Comparison of ENCODE assay signal across 8 mouse cellular contexts in genomic region chr16:17209981-17210838, GRCm38 (mm10). TPM values are rescaled to one million over a fixed set of nuclear protein-coding genes. Genes with fewer than 3 reads are reported as not detected.
A peak's percentile ranks its signal among the peaks of the same experiment; 100 is the strongest.
DNase-seq lines count a peak whose midpoint lies in the region; ATAC-seq lines count a peak whose summit lies in the region.

No protein-coding gene starts in this region.

- no peaks in the 10 kb centered on the region for H3K9me3 ChIP-seq in intestine, embryonic 14.5 days (ENCODE audit: control insufficient read depth, low read length)

- intact Hi-C loops in gastrocnemius, postnatal 14 days (cut with DNase I; ENCODE audit: low total_unique reads): loop anchor here (2.0 kb wide), 1 partner anchor 61 kb away; no protein-coding TSS in a partner anchor
- intact Hi-C loops in left cerebral cortex, postnatal 10 days (cut with DNase I): loop anchor here (2.0 kb wide), 1 partner anchor 61 kb away; no protein-coding TSS in a partner anchor

- H3K4me3 ChIP-seq in intestine, embryonic 14.5 days (ENCODE audit: low read depth, low read length): peak overlapping the region; percentile 56

- H3K9ac ChIP-seq in intestine, embryonic 14.5 days (ENCODE audit: low read length): peak overlapping the region; percentile 8; the same call in 1 of the 2 replicates

- WGBS in intestine, embryonic 14.5 days: 7% methylated on average over 48 of the region's 48 CpGs

- no peaks in the 10 kb centered on the region for H3K36me3 ChIP-seq in intestine, embryonic 14.5 days (ENCODE audit: control insufficient read depth, insufficient read depth, low read length)

- no peak overlapping the region for H3K27ac ChIP-seq in intestine, embryonic 14.5 days (ENCODE audit: low read depth)

- DNase-seq in embryo, embryonic 10.5 days (ENCODE audit: low spot score): peak; percentile 95
- DNase-seq in gastrocnemius, postnatal 14 days: peak; percentile 88
- DNase-seq in intestine, embryonic 14.5 days (ENCODE audit: low spot score): peak; percentile 93
- peak; percentile 80 to 90 for DNase-seq in left cerebral cortex, postnatal 10 days (ENCODE audit: extremely low spot score in 1 of 2, low spot score in 2 of 2)
- DNase-seq in right cerebral cortex, postnatal 10 days (ENCODE audit: low spot score in 2 of 2): peak; percentile 91 to 92
- peak; percentile 94 for DNase-seq in urinary bladder, postnatal 14 days (ENCODE audit: low spot score)

- peaks cover 22% of the 10 kb centered on the region for H3K27me3 ChIP-seq in intestine, embryonic 14.5 days (replicated peaks; ENCODE audit: control insufficient read depth, insufficient read depth, low read length)

- peak; percentile 79 for ATAC-seq in activated CD4-positive, CD25-positive, alpha-beta regulatory T cell, adult 4 months
- ATAC-seq in intestine, embryonic 14.5 days (replicated peaks; ENCODE audit: low FRiP score, low TSS enrichment, low read depth): peak; percentile 81
- ATAC-seq in megakaryocyte progenitor cell, adult 5-6 weeks (replicated peaks; ENCODE audit: poor library complexity): peak; percentile 89

- H3K4me2 ChIP-seq in intestine, embryonic 14.5 days (ENCODE audit: low read length): peak overlapping the region; percentile 59

- peaks cover 10% of the 10 kb centered on the region for H3K4me1 ChIP-seq in intestine, embryonic 14.5 days (replicated peaks; ENCODE audit: control insufficient read depth, insufficient read depth, low read length)

RNA-seq across cellular contexts. Expression of gene Rimbp3, which starts 1.8 kb away (rescaled TPM):
- polyA plus RNA-seq in activated CD4-positive, CD25-positive, alpha-beta regulatory T cell, adult 4 months (2017; shearing (Covaris generic)): not detected
- total RNA-seq in gastrocnemius, postnatal 14 days (2021): under 1 TPM in 1 of 2 experiments, not detected in 1; 0.10 TPM
- 0.50 and 0.60 TPM in 2 replicates for polyA plus RNA-seq in intestine, embryonic 14.5 days (2014; fragmentation: Nextera tagmentation; extraction: Ambion mirVana)
- 1 to 10 TPM; 1.7 to 1.9 TPM for total RNA-seq in left cerebral cortex, postnatal 10 days (2021)
- 0.69 and 0.95 TPM in 2 replicates for total RNA-seq in megakaryocyte progenitor cell, adult 5-6 weeks (2015)
- 0.58 and 1.3 TPM in 2 replicates for total RNA-seq in megakaryocyte progenitor cell, adult 5-6 weeks (2017)

RNA-seq across cellular contexts. Expression of gene Ube2l3, which starts 7.8 kb away (rescaled TPM):
- 100 to 1,000 TPM; 300 to 366 TPM for polyA plus RNA-seq in activated CD4-positive, CD25-positive, alpha-beta regulatory T cell, adult 4 months (2017; shearing (Covaris generic))
- 100 to 1,000 TPM; 144 TPM for total RNA-seq in gastrocnemius, postnatal 14 days (2021)
- polyA plus RNA-seq in intestine, embryonic 14.5 days (2014; fragmentation: Nextera tagmentation; extraction: Ambion mirVana): 341 and 345 TPM in 2 replicates
- 100 to 1,000 TPM; 149 to 151 TPM for total RNA-seq in left cerebral cortex, postnatal 10 days (2021)
- 312 and 333 TPM in 2 replicates for total RNA-seq in megakaryocyte progenitor cell, adult 5-6 weeks (2015)
- total RNA-seq in megakaryocyte progenitor cell, adult 5-6 weeks (2017): 87.5 and 107 TPM in 2 replicates

RNA-seq across cellular contexts. Expression of gene Hic2, which starts 23.2 kb away (rescaled TPM):
- 1 to 10 TPM in 1 of 2 experiments, under 1 TPM in 1; 0.83 to 1.1 TPM for polyA plus RNA-seq in activated CD4-positive, CD25-positive, alpha-beta regulatory T cell, adult 4 months (2017; shearing (Covaris generic))
- 1 to 10 TPM; 1.1 to 1.2 TPM for total RNA-seq in gastrocnemius, postnatal 14 days (2021)
- 5.0 and 5.3 TPM in 2 replicates for polyA plus RNA-seq in intestine, embryonic 14.5 days (2014; fragmentation: Nextera tagmentation; extraction: Ambion mirVana)
- total RNA-seq in left cerebral cortex, postnatal 10 days (2021): 1 to 10 TPM; 6.6 TPM
- total RNA-seq in megakaryocyte progenitor cell, adult 5-6 weeks (2015): 1.8 and 1.9 TPM in 2 replicates
- total RNA-seq in megakaryocyte progenitor cell, adult 5-6 weeks (2017): 2.1 and 2.3 TPM in 2 replicates
